Mouse (Mus musculus): ENCODE results near the gene Ehd4. TPM values are rescaled to one million over a fixed set of nuclear protein-coding genes. Genes with fewer than 3 reads are reported as not detected.

Gene Ehd4
- total RNA-seq (2012; rRNA removed): 14.1 and 15.8 TPM in 2 replicates
- 10 to 100 TPM in 1 of 2 experiments, not detected in 1; 35.5 TPM for polyA plus RNA-seq (2012; ENCODE audit: insufficient read depth in 1 of 2, insufficient read length in 2 of 2, low read depth in 1 of 2, low replicate concordance in 2 of 2, missing spikeins in 1 of 2)

- H3K27me3 ChIP-seq (ENCODE audit: control insufficient read depth in 1 of 2, insufficient read depth in 2 of 2, low read length in 2 of 2): no peaks in the 10 kb centered on the region
- peak within 1 kb of the TSS; percentile 19; the same call in 1 of the 2 replicates for H3K27ac ChIP-seq (ENCODE audit: control insufficient read depth, low read depth, low read length)
- peak within 1 kb of the TSS; percentile 81 for H3K9ac ChIP-seq (ENCODE audit: control insufficient read depth, low read depth, low read length, poor library complexity, severe bottlenecking)
- H3K4me3 ChIP-seq (ENCODE audit: control insufficient read depth in 1 of 2, insufficient read depth in 1 of 2, low read depth in 2 of 2, low read length in 2 of 2): peak within 1 kb of the TSS; percentile 85 to 99
- TF ChIP-seq HCFC1 (IDR thresholded peaks at IDR 0.05; ENCODE audit: low read depth, low read length) (peak; percentile 71), RCOR1 (IDR thresholded peaks at IDR 0.05; ENCODE audit: low read depth, low read length) (no peak), USF1 (IDR thresholded peaks at IDR 0.05; ENCODE audit: low read depth, low read length) (peak; percentile 51; the same call in 1 of the 2 replicates), SIN3A (IDR thresholded peaks at IDR 0.05; ENCODE audit: low read length) (peak; percentile 71), POLR2A (IDR thresholded peaks at IDR 0.05; ENCODE audit: control insufficient read depth in 1 of 2, insufficient read depth in 1 of 2, low read depth in 1 of 2, low read length in 2 of 2, poor library complexity in 1 of 2) (peak; percentile 77 to 86), E2F4 (IDR thresholded peaks at IDR 0.05; ENCODE audit: borderline replicate concordance, low read depth, low read length) (0 out of 2 replicates have a peak, but pooled peaks have one; percentile 42), TCF12 (IDR thresholded peaks at IDR 0.05; ENCODE audit: low read depth, low read length) (no peak), ZMIZ1 (IDR thresholded peaks at IDR 0.05; ENCODE audit: low read depth, low read length) (peak; percentile 59; the same call in 1 of the 2 replicates), NELFE (IDR thresholded peaks at IDR 0.05; ENCODE audit: low read depth, low read length) (peak; percentile 68), MYC (IDR thresholded peaks at IDR 0.05; ENCODE audit: low read depth, low read length) (peak; percentile 16; the same call in 1 of the 2 replicates), GATA1 (IDR thresholded peaks at IDR 0.05; ENCODE audit: low read depth, low read length) (no peak), RAD21 (IDR thresholded peaks at IDR 0.05; ENCODE audit: low read depth, low read length) (no peak), MXI1 (IDR thresholded peaks at IDR 0.05; ENCODE audit: low read depth, low read length) (peak; percentile 47; the same call in 1 of the 2 replicates), TBP (IDR thresholded peaks at IDR 0.05; ENCODE audit: low read depth, low read length) (0 out of 2 replicates have a peak, but pooled peaks have one; percentile 19), MAFK (IDR thresholded peaks at IDR 0.05; ENCODE audit: borderline replicate concordance, low read depth, low read length) (no peak), NRF1 (IDR thresholded peaks at IDR 0.05; ENCODE audit: insufficient read depth, low read depth, low read length, poor library complexity, severe bottlenecking) (0 out of 2 replicates have a peak, but pooled peaks have one; percentile 12), POLR2AphosphoS2 (IDR thresholded peaks at IDR 0.05; ENCODE audit: low read length) (peak; percentile 43; the same call in 1 of the 2 replicates), ELF1 (IDR thresholded peaks at IDR 0.05; ENCODE audit: low read depth, low read length) (peak; percentile 67), MAX (IDR thresholded peaks at IDR 0.05; ENCODE audit: low read length) (peak; percentile 59; the same call in 1 of the 2 replicates), ETS1 (IDR thresholded peaks at IDR 0.05; ENCODE audit: low read depth, low read length) (peak; percentile 61)
- H3K79me2 ChIP-seq (ENCODE audit: control insufficient read depth, insufficient read depth, low read length, poor library complexity): peaks cover 10% of the 10 kb centered on the region
- H3K9me3 ChIP-seq (replicated peaks; ENCODE audit: insufficient read depth, low read length): no peaks in the 10 kb centered on the region
- DNase-seq (ENCODE audit: low read depth, low spot score): peak; percentile 99
- H3K36me3 ChIP-seq (ENCODE audit: control insufficient read depth in 1 of 2, insufficient read depth in 2 of 2, low read length in 2 of 2): peaks cover 0 to 10% of the 10 kb centered on the region in 2 experiments; a peak in 2 of 4 replicates
- peaks cover 0 to 5% of the 10 kb centered on the region in 2 experiments; a peak in 3 of 4 replicates for H3K4me1 ChIP-seq (ENCODE audit: control insufficient read depth in 1 of 2, insufficient read depth in 2 of 2, low read length in 2 of 2)
These were observed at the start of gene Ehd4 for GRCm38 (mm10) chr2:120154361-120154894. Ehd4 (minus strand) TSS chr2:120154606.
